Mouse (Mus musculus): Measurements from ENCODE around the gene Slc4a1.

Gene Slc4a1

GRCm38 (mm10) chr11:102304141-102304540 is 61.9 kb downstream of the Slc4a1 start:
- DNase-seq (ENCODE audit: low spot score in 2 of 2): no peak

- no peak for DNase-seq (ENCODE audit: low spot score in 2 of 2)
Observed at GRCm38 (mm10) chr11:102299839-102300238, 66.2 kb downstream of the Slc4a1 start.
